Mouse (Mus musculus) midbrain, embryonic 10.5 days (tissue): ENCODE results near the gene Gm10912. TPM values are rescaled to one million over a fixed set of nuclear protein-coding genes. Genes with fewer than 3 reads are reported as not detected.
"Not testable (repeated sequence)": the region's sequence is repeated elsewhere in the genome, so short reads cannot be mapped to it uniquely, and the experiment has no call there.

ENCODE experiments used
- DNase-seq: peaks from one replicate; pipeline ENCODE4 v3.0.0-alpha.2; 2017; ENCODE audit warnings: low spot score
- H3K27ac ChIP-seq: fragments of 300-500 bp; sonication (generic); replicated peaks from 2 replicates; pipeline ENCODE4 v1.5.1; 2016; ENCODE audit warnings: mild to moderate bottlenecking
- H3K27me3 ChIP-seq: fragments of 300-500 bp; sonication (generic); 2 replicates; pipeline ENCODE4 v1.6.1; 2016; ENCODE audit warnings: low read depth, mild to moderate bottlenecking; ENCODE audit not compliant: poor library complexity, severe bottlenecking
- H3K36me3 ChIP-seq: fragments of 300-500 bp; sonication (generic); 2 replicates; pipeline ENCODE4 v1.6.1; 2016; ENCODE audit warnings: mild to moderate bottlenecking, moderate library complexity
- H3K4me1 ChIP-seq: fragments of 300-500 bp; sonication (generic); 2 replicates; pipeline ENCODE4 v1.6.1; 2016
- H3K4me3 ChIP-seq: fragments of 300-500 bp; sonication (generic); 2 replicates; pipeline ENCODE4 v1.5.1; 2016; ENCODE audit warnings: mild to moderate bottlenecking, moderate library complexity
- H3K9me3 ChIP-seq: fragments of 300-500 bp; sonication (generic); replicated peaks from 2 replicates; pipeline ENCODE4 v1.6.1; 2016; ENCODE audit warnings: mild to moderate bottlenecking
- WGBS: fragments of 180-500 bp; shearing (Covaris S2); methylation state at CpG from one replicate; pipeline ENCODE4 v1.1.7; 2016; 5-methylcytosine and 5-hydroxymethylcytosine counted together
- polyA plus RNA-seq: library from polyadenylated mRNA; unstranded; fragments of >200 nt; fragmentation: Nextera tagmentation; extraction: Ambion mirVana; gene quantifications from 2 replicates; pipeline ENCODE4 v1.2.1, GENCODE M21; 2016

Gm10912 gene
- polyA plus RNA-seq, 1 experiment from 2014 or later: 0.06 TPM

GRCm38 (mm10) chr2:104081436-104082050, 15.9 kb downstream of the Gm10912 start:
- H3K27me3 ChIP-seq, DNase-seq, H3K4me3 ChIP-seq, H3K27ac ChIP-seq, H3K9me3 ChIP-seq, H3K36me3 ChIP-seq, H3K4me1 ChIP-seq: not testable (repeated sequence)
- WGBS: no CpG with 5 or more reads among the region's 1 CpGs

GRCm38 (mm10) chr2:104082474-104082873, 16.8 kb downstream of the Gm10912 start:
- DNase-seq: no peak
- Histone ChIP-seq H3K9me3 (no peaks in the 10 kb centered on the region), H3K4me3 (no peak overlapping the region), H3K27ac (no peak overlapping the region), H3K27me3 (no peaks in the 10 kb centered on the region), H3K36me3 (no peaks in the 10 kb centered on the region), H3K4me1 (no peaks in the 10 kb centered on the region)

- not testable (repeated sequence) for H3K27me3 ChIP-seq, H3K4me3 ChIP-seq, DNase-seq, H3K4me1 ChIP-seq, H3K36me3 ChIP-seq, H3K27ac ChIP-seq, H3K9me3 ChIP-seq
These were observed 18.4 kb downstream of the Gm10912 start for GRCm38 (mm10) chr2:104084027-104084426.

DNA sequence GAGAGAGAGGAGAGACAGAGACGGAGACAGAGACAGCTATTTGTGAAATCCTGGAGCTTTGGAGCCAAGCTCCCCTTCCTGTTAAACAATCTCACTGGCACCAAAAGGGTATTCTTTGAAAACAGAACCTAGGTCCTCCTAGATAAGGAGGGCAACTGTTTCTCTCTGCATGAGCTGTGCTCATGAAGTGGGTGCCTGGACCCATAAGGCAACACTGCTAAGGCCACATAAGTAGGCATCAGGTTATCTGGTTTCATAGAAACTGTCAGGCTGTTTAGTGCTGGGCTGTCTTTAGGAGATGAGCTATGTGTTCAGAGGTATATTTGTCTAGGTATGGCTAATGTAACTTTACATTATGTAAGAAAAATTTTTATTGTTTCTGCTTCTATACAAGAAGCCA, 21.9 kb downstream of the Gm10912 start:
- H3K27ac ChIP-seq, DNase-seq, H3K27me3 ChIP-seq, H3K9me3 ChIP-seq, H3K4me1 ChIP-seq, H3K36me3 ChIP-seq, H3K4me3 ChIP-seq: not testable (repeated sequence)
- WGBS: 89% methylated on average over 1 of the region's 1 CpGs

DNA sequence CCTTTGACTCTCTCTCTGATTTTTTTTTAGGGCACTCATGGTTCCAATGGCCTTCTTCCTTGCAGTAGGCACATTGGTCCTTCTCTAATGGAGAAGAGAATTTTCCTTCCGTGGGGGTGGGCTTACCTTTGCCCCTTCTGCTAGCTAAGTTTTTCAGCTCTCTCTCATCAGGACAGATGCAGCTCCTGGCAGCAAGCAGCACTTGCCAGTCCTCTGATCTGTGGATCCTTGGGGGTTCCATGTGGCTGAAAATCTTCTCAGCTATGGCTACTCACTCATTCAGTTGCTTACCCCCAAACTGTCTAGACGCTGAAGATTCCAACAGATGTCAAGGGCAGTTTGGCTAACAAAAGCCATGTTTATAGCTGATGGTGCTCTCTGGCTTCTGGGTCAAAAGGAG, 27.7 kb downstream of the Gm10912 start:
- no peak overlapping the region for H3K4me3 ChIP-seq
- 87% methylated on average over 2 of the region's 2 CpGs for WGBS

DNA sequence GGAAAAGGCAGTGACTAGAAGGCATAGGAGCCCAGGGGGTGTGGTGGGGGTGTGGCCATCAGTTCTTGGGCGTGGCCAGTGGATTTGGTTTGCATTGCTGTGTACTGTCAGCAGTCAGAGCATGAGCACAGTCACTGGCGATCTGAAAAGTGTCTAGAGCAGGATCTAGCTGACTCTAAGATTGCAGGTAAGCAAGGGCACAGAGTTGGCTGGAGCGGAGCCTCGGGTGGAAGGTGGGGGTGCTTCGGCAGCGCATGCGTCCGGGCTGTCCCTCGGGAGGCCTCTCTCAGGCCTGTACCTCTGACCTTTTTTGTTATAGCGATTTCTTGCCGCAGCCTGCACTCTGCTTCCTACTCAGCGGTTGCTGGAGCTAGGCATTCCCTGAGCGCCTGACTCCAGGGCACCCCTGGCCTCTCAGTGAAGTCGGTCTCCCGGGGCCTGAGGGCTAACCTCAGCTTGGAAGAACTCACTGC, 30.2 kb downstream of the Gm10912 start, which contains the start of gene Cd59a:
TSS of gene Cd59a (plus strand) at position 61 of the 473 bp plus-strand sequence.
- Histone ChIP-seq H3K9me3 (no peaks in the 10 kb centered on the region), H3K27me3 (no peaks in the 10 kb centered on the region), H3K36me3 (no peaks in the 10 kb centered on the region), H3K4me1 (peaks cover 35% of the 10 kb centered on the region), H3K4me3 (peak within 1 kb of the TSS; percentile 61), H3K27ac (peak within 1 kb of the TSS; percentile 87)
- peak; percentile 77 for DNase-seq
- WGBS: 4% methylated on average over 15 of the region's 15 CpGs

More for the DNA sequence above, 27.7 kb downstream of the Gm10912 start:
- no peak for DNase-seq
- Histone ChIP-seq H3K9me3 (no peaks in the 10 kb centered on the region), H3K4me1 (peaks cover 21% of the 10 kb centered on the region), H3K36me3 (no peaks in the 10 kb centered on the region), H3K27me3 (no peaks in the 10 kb centered on the region), H3K27ac (no peak overlapping the region)

GRCm38 (mm10) chr2:104096256-104096655, 30.6 kb downstream of the Gm10912 start:
- H3K27me3 ChIP-seq: no peaks in the 10 kb centered on the region
- H3K36me3 ChIP-seq: no peaks in the 10 kb centered on the region
- no peaks in the 10 kb centered on the region for H3K9me3 ChIP-seq
- peak overlapping the region; percentile 87 for H3K27ac ChIP-seq
- peaks cover 35% of the 10 kb centered on the region for H3K4me1 ChIP-seq
- no peak for DNase-seq
- peak overlapping the region; percentile 61 for H3K4me3 ChIP-seq
- 44% methylated on average over 10 of the region's 10 CpGs for WGBS

- Histone ChIP-seq H3K4me1 (peaks cover 35% of the 10 kb centered on the region), H3K4me3 (peak overlapping the region; percentile 61; the same call in 1 of the 2 replicates), H3K27ac (peak overlapping the region; percentile 46; the same call in 1 of the 2 replicates)
- H3K27me3 ChIP-seq, H3K9me3 ChIP-seq, H3K36me3 ChIP-seq, DNase-seq: not testable (repeated sequence)
- WGBS: 37% methylated on average over 1 of the region's 1 CpGs
These were observed 31.2 kb downstream of the Gm10912 start for GRCm38 (mm10) chr2:104096796-104097195.

DNA sequence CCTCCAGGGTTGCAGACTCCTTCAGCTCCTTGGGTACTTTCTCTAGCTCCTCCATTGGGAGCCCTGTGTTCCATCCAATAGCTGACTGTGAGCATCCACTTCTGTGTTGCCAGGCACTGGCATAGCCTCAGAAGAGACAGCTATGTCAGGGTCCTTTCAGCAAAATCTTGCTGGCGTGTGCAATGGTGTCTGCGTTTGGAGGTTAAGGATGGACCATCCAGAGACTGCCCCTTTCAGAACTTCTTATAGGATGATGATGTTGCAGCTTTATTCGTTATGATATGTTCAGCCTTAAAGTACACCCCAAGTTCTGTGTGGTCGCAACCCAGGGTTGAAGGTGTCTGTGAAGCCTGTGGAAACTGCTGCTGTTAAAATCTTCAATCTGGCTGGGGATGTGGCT, 31.8 kb downstream of the Gm10912 start:
- peaks cover 35% of the 10 kb centered on the region for H3K4me1 ChIP-seq
- not testable (repeated sequence) for DNase-seq, H3K27me3 ChIP-seq, H3K4me3 ChIP-seq, H3K9me3 ChIP-seq, H3K36me3 ChIP-seq, H3K27ac ChIP-seq
- 92% methylated on average over 4 of the region's 4 CpGs for WGBS

DNA sequence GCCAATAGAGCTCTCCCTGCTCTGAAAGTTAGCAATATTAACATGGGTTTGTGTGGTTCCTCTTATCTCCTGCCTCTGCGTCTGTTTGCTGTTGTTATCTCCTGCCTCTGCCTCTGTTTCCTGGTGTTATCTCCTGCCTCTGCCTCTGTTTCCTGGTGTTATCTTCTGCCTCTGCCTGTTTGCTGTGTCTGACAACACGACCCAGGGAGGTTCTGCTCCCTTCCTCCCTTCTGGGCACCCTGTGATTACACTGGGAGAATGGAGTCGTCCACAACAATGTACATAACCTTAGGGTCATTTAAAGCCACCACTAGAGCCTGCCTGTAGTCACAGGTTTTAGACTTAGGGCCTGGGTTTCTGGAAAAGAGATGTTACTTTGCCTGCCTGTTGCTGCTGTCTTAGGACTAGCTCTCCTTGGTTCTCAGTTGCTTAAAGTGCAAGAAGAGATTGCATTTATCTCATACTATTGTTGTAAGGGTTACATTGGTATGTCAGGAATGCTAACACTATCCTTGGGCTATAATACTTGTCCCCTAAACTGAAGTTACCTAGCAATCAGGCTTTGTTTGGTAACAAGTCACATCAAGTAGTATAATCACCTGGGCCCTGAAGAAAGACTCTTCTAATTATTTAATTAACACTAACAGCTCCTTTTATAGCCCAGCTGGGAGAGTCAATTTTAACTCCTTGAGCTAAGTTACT, 33.1 kb downstream of the Gm10912 start:
- peaks cover 35% of the 10 kb centered on the region for H3K4me1 ChIP-seq
- no peaks in the 10 kb centered on the region for H3K36me3 ChIP-seq
- no peak for DNase-seq
- no peaks in the 10 kb centered on the region for H3K27me3 ChIP-seq
- WGBS: 37% methylated on average over 3 of the region's 3 CpGs
- H3K9me3 ChIP-seq: no peaks in the 10 kb centered on the region
- no peak overlapping the region for H3K4me3 ChIP-seq
- H3K27ac ChIP-seq: no peak overlapping the region

DNA sequence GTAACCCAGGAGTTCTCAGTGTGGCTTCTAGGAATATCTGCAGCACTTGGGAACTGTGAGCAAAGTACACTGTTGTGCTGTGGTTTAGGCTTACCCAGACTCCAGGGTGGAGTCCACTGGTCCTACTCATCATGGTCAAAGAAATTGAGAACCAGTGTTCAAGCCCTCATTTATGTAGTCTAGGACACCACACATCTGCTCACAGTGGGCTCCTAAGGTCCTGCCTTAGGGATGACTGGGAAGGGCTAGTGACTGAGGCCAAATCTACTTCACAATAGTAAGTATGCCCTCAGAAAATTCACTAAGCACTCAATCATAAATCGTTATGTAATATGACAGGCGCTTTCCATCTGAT, 33.6 kb downstream of the Gm10912 start:
- DNase-seq: no peak
- no peak overlapping the region for H3K4me3 ChIP-seq
- peaks cover 35% of the 10 kb centered on the region for H3K4me1 ChIP-seq
- no peaks in the 10 kb centered on the region for H3K36me3 ChIP-seq
- no peak overlapping the region for H3K27ac ChIP-seq
- 93% methylated on average over 2 of the region's 2 CpGs for WGBS
- no peaks in the 10 kb centered on the region for H3K9me3 ChIP-seq
- no peaks in the 10 kb centered on the region for H3K27me3 ChIP-seq

GRCm38 (mm10) chr2:104099946-104100345, 34.3 kb downstream of the Gm10912 start:
- Histone ChIP-seq H3K27ac (no peak overlapping the region), H3K36me3 (no peaks in the 10 kb centered on the region), H3K4me3 (no peak overlapping the region), H3K27me3 (no peaks in the 10 kb centered on the region), H3K9me3 (no peaks in the 10 kb centered on the region), H3K4me1 (peaks cover 35% of the 10 kb centered on the region)
- DNase-seq: no peak
- WGBS: 22% methylated on average over 1 of the region's 1 CpGs

- no peaks in the 10 kb centered on the region for H3K36me3 ChIP-seq
- no peak for DNase-seq
- no peak overlapping the region for H3K4me3 ChIP-seq
- no peak overlapping the region for H3K27ac ChIP-seq
- no peaks in the 10 kb centered on the region for H3K27me3 ChIP-seq
- WGBS: 92% methylated on average over 6 of the region's 6 CpGs
- 0 out of 2 replicates have a peak, but pooled peaks cover 3% of the 10 kb centered on the region for H3K4me1 ChIP-seq
- no peaks in the 10 kb centered on the region for H3K9me3 ChIP-seq
These were observed 39.2 kb downstream of the Gm10912 start for GRCm38 (mm10) chr2:104104800-104105199.
